Mouse (Mus musculus): ENCODE results near the gene Olfr697. TPM values are rescaled to one million over a fixed set of nuclear protein-coding genes. Genes with fewer than 3 reads are reported as not detected.
"Not testable (repeated sequence)": the region's sequence is repeated elsewhere in the genome, so short reads cannot be mapped to it uniquely, and the experiment has no call there.

Olfr697 gene
- polyA plus RNA-seq, 1 experiment: not detected

GRCm38 (mm10) chr7:106733717-106734116, 8.5 kb downstream of the Olfr697 start:
- DNase-seq (ENCODE audit: low read depth in 1 of 2, low spot score in 2 of 2): no peak

GRCm38 (mm10) chr7:106725654-106726053, 16.6 kb downstream of the Olfr697 start:
- 87% methylated on average over 2 of the region's 2 CpGs for WGBS
- not testable (repeated sequence) for H3K4me1 ChIP-seq (ENCODE audit: control insufficient read depth, insufficient read depth, insufficient read length); H3K27me3 ChIP-seq (ENCODE audit: control insufficient read depth, insufficient read depth, low read length); DNase-seq (ENCODE audit: low read depth in 1 of 2, low spot score in 2 of 2); H3K27ac ChIP-seq (ENCODE audit: insufficient read depth, low read length); H3K36me3 ChIP-seq (ENCODE audit: control insufficient read depth, insufficient read depth, low read length); H3K4me3 ChIP-seq (ENCODE audit: extremely low read depth, insufficient read depth, insufficient read length)

More at GRCm38 (mm10) chr7:106733717-106734116, 8.5 kb downstream of the Olfr697 start:
- no peak overlapping the region for H3K4me3 ChIP-seq (ENCODE audit: extremely low read depth, insufficient read depth, insufficient read length)
- H3K4me1 ChIP-seq (ENCODE audit: control insufficient read depth, insufficient read depth, insufficient read length): no peaks in the 10 kb centered on the region
- whole genome bisulfite sequencing: 79% methylated on average over 2 of the region's 2 CpGs
- no peaks in the 10 kb centered on the region for H3K27me3 ChIP-seq (ENCODE audit: control insufficient read depth, insufficient read depth, low read length)
- no peak overlapping the region for H3K27ac ChIP-seq (ENCODE audit: insufficient read depth, low read length)
- TF ChIP-seq POLR2A (IDR thresholded peaks at IDR 0.05; ENCODE audit: low read depth, low read length) (no peak), CTCF (IDR thresholded peaks at IDR 0.05; ENCODE audit: extremely low read depth, insufficient read depth, insufficient read length, insufficient replicate concordance) (no peak)
- no peaks in the 10 kb centered on the region for H3K36me3 ChIP-seq (ENCODE audit: control insufficient read depth, insufficient read depth, low read length)

GRCm38 (mm10) chr7:106716296-106716695, 25.9 kb downstream of the Olfr697 start, which contains the start of gene Olfr695:
Olfr695 (minus strand) TSS chr7:106716396.
- H3K27me3 ChIP-seq (ENCODE audit: control insufficient read depth, insufficient read depth, low read length): no peaks in the 10 kb centered on the region
- DNase-seq (ENCODE audit: low read depth in 1 of 2, low spot score in 2 of 2): no peak
- H3K36me3 ChIP-seq (ENCODE audit: control insufficient read depth, insufficient read depth, low read length): no peaks in the 10 kb centered on the region
- no peak within 1 kb of the TSS for H3K27ac ChIP-seq (ENCODE audit: insufficient read depth, low read length)
- no peaks in the 10 kb centered on the region for H3K4me1 ChIP-seq (ENCODE audit: control insufficient read depth, insufficient read depth, insufficient read length)
- TF ChIP-seq CTCF (IDR thresholded peaks at IDR 0.05; ENCODE audit: extremely low read depth, insufficient read depth, insufficient read length, insufficient replicate concordance) (no peak), POLR2A (IDR thresholded peaks at IDR 0.05; ENCODE audit: low read depth, low read length) (no peak)
- no peak within 1 kb of the TSS for H3K4me3 ChIP-seq (ENCODE audit: extremely low read depth, insufficient read depth, insufficient read length)

- no peak for TF ChIP-seq POLR2A (IDR thresholded peaks at IDR 0.05; ENCODE audit: low read depth, low read length)
- no peak for TF ChIP-seq CTCF (IDR thresholded peaks at IDR 0.05; ENCODE audit: extremely low read depth, insufficient read depth, insufficient read length, insufficient replicate concordance)
- WGBS: 54% methylated on average over 6 of the region's 6 CpGs
- Histone ChIP-seq H3K4me3 (ENCODE audit: extremely low read depth, insufficient read depth, insufficient read length) (no peak overlapping the region), H3K36me3 (ENCODE audit: control insufficient read depth, insufficient read depth, low read length) (no peaks in the 10 kb centered on the region), H3K27ac (ENCODE audit: insufficient read depth, low read length) (no peak overlapping the region), H3K27me3 (ENCODE audit: control insufficient read depth, insufficient read depth, low read length) (no peaks in the 10 kb centered on the region), H3K4me1 (ENCODE audit: control insufficient read depth, insufficient read depth, insufficient read length) (no peaks in the 10 kb centered on the region)
- no peak for DNase-seq (ENCODE audit: low read depth in 1 of 2, low spot score in 2 of 2)
Measured at GRCm38 (mm10) chr7:106711463-106711862, 30.8 kb downstream of the Olfr697 start.

GRCm38 (mm10) chr7:106707705-106708104, 34.5 kb downstream of the Olfr697 start:
- H3K27ac ChIP-seq (ENCODE audit: insufficient read depth, low read length); H3K4me3 ChIP-seq (ENCODE audit: extremely low read depth, insufficient read depth, insufficient read length); H3K27me3 ChIP-seq (ENCODE audit: control insufficient read depth, insufficient read depth, low read length); H3K4me1 ChIP-seq (ENCODE audit: control insufficient read depth, insufficient read depth, insufficient read length); DNase-seq (ENCODE audit: low read depth in 1 of 2, low spot score in 2 of 2); H3K36me3 ChIP-seq (ENCODE audit: control insufficient read depth, insufficient read depth, low read length): not testable (repeated sequence)
- 90% methylated on average over 10 of the region's 10 CpGs for WGBS

GRCm38 (mm10) chr7:106696891-106697290, 45.4 kb downstream of the Olfr697 start:
- Histone ChIP-seq H3K36me3 (ENCODE audit: control insufficient read depth, insufficient read depth, low read length) (no peaks in the 10 kb centered on the region), H3K27me3 (ENCODE audit: control insufficient read depth, insufficient read depth, low read length) (no peaks in the 10 kb centered on the region), H3K4me1 (ENCODE audit: control insufficient read depth, insufficient read depth, insufficient read length) (no peaks in the 10 kb centered on the region), H3K4me3 (ENCODE audit: extremely low read depth, insufficient read depth, insufficient read length) (no peak overlapping the region), H3K27ac (ENCODE audit: insufficient read depth, low read length) (no peak overlapping the region)
- WGBS: 73% methylated on average over 1 of the region's 1 CpGs
- no peak for TF ChIP-seq POLR2A (IDR thresholded peaks at IDR 0.05; ENCODE audit: low read depth, low read length)
- no peak for TF ChIP-seq CTCF (IDR thresholded peaks at IDR 0.05; ENCODE audit: extremely low read depth, insufficient read depth, insufficient read length, insufficient replicate concordance)
- no peak for DNase-seq (ENCODE audit: low read depth in 1 of 2, low spot score in 2 of 2)

GRCm38 (mm10) chr7:106692976-106693375, 49.3 kb downstream of the Olfr697 start:
- DNase-seq (ENCODE audit: low read depth in 1 of 2, low spot score in 2 of 2): no peak
- WGBS: 86% methylated on average over 3 of the region's 3 CpGs
- Histone ChIP-seq H3K4me1 (ENCODE audit: control insufficient read depth, insufficient read depth, insufficient read length) (no peaks in the 10 kb centered on the region), H3K36me3 (ENCODE audit: control insufficient read depth, insufficient read depth, low read length) (no peaks in the 10 kb centered on the region), H3K4me3 (ENCODE audit: extremely low read depth, insufficient read depth, insufficient read length) (no peak overlapping the region), H3K27me3 (ENCODE audit: control insufficient read depth, insufficient read depth, low read length) (no peaks in the 10 kb centered on the region), H3K27ac (ENCODE audit: insufficient read depth, low read length) (no peak overlapping the region)
- TF ChIP-seq CTCF (IDR thresholded peaks at IDR 0.05; ENCODE audit: extremely low read depth, insufficient read depth, insufficient read length, insufficient replicate concordance) (no peak), POLR2A (IDR thresholded peaks at IDR 0.05; ENCODE audit: low read depth, low read length) (no peak)
